Mouse (Mus musculus) embryonic fibroblast, embryonic 13.5 days (primary cell): ENCODE measurements around the gene Mgat3.

Experiments used
- CTCF ChIP-seq: IDR thresholded peaks from 2 replicates; pipeline ENCODE4 v1.5.1; 2011; ENCODE audit warnings: mild to moderate bottlenecking, control low read depth, low read length, moderate library complexity, borderline replicate concordance; ENCODE audit not compliant: insufficient read depth
- POLR2A ChIP-seq: IDR thresholded peaks from 2 replicates; pipeline ENCODE4 v1.6.1; 2011; ENCODE audit warnings: low read depth, mild to moderate bottlenecking, control low read depth, low read length, moderate library complexity

DNA sequence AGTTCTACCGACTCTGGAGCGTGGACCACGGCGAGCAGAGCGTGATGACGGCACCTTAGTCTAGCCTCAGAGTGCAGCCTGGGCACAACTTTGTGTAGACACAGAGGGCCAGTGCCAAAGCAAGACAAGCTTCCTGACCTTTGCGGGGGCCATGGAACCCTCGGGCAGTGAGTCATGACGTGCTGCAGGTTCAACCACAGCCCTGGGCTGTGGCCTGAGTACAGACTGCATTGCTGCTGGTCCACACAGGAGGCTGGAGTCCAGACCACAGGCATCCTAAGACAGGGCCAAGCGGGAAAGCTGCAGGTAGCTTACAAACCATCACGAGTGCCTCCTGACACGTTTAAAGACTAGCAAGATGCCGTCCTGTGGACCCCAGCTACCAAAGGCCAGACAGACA lies 13.3 kb upstream of the Mgat3 start:
- TF ChIP-seq CTCF (no peak), POLR2A (no peak)
